Mouse (Mus musculus) adrenal gland, postnatal 14 days (tissue): Measurements from ENCODE around the gene Nup107. TPM values are rescaled to one million over a fixed set of nuclear protein-coding genes. Genes with fewer than 3 reads are reported as not detected.

Experiments
- DNase-seq: peaks from one replicate; pipeline ENCODE4 v3.0.0; 2021; ENCODE audit warnings: mixed read lengths
- total RNA-seq: library from RNA; stranded (reverse); gene quantifications from 2 replicates; pipeline ENCODE4 v1.2.3, GENCODE M21; 2021

Gene Nup107
- total RNA-seq, 1 experiment from 2014 or later: 14.8 TPM

GRCm38 (mm10) chr10:117778328-117778910, 14.1 kb downstream of the Nup107 start:
- no peak for DNase-seq

- no peak for DNase-seq
Measured at GRCm38 (mm10) chr10:117777501-117778327, 14.8 kb downstream of the Nup107 start.

GRCm38 (mm10) chr10:117777103-117777470, 15.4 kb downstream of the Nup107 start:
- DNase-seq: no peak

- no peak for DNase-seq
Measured at GRCm38 (mm10) chr10:117776281-117777102, 16.0 kb downstream of the Nup107 start.

- DNase-seq: no peak
Measured at GRCm38 (mm10) chr10:117775401-117776144, 16.9 kb downstream of the Nup107 start.

- no peak for DNase-seq
Measured at GRCm38 (mm10) chr10:117774817-117775120, 17.7 kb downstream of the Nup107 start.

GRCm38 (mm10) chr10:117774011-117774816, 18.3 kb downstream of the Nup107 start:
- no peak for DNase-seq

- no peak for DNase-seq
Measured at GRCm38 (mm10) chr10:117773106-117773720, 19.3 kb downstream of the Nup107 start.

GRCm38 (mm10) chr10:117772364-117773105, 20.0 kb downstream of the Nup107 start:
- DNase-seq: no peak

GRCm38 (mm10) chr10:117771131-117771510, 21.4 kb downstream of the Nup107 start:
- DNase-seq: no peak

GRCm38 (mm10) chr10:117770286-117771130, 22.0 kb downstream of the Nup107 start:
- no peak for DNase-seq

GRCm38 (mm10) chr10:117769541-117770285, 22.8 kb downstream of the Nup107 start:
- no peak for DNase-seq

GRCm38 (mm10) chr10:117768141-117768440, 24.4 kb downstream of the Nup107 start:
- DNase-seq: no peak

- DNase-seq: no peak
Measured at GRCm38 (mm10) chr10:117767286-117768140, 25.0 kb downstream of the Nup107 start.

GRCm38 (mm10) chr10:117766896-117767160, 25.7 kb downstream of the Nup107 start:
- no peak for DNase-seq

- DNase-seq: no peak
Measured at GRCm38 (mm10) chr10:117766111-117766895, 26.2 kb downstream of the Nup107 start.
